Mouse (Mus musculus) embryo, embryonic 10 days (tissue): Measurements from ENCODE around the gene Ugt1a5.
A peak's percentile ranks its signal among the peaks of the same experiment; 100 is the strongest.

ENCODE experiments used
- DNase-seq: peaks from one replicate; pipeline ENCODE4 v3.0.0-alpha.2; 2015; ENCODE audit warnings: low spot score

Ugt1a5 gene

GRCm38 (mm10) chr1:88240072-88240471 is 74.3 kb downstream of the Ugt1a5 start:
- DNase-seq = no peak

GRCm38 (mm10) chr1:88240579-88240978 is 74.8 kb downstream of the Ugt1a5 start:
- no peak for DNase-seq

GRCm38 (mm10) chr1:88243861-88244260 is 78.0 kb downstream of the Ugt1a5 start:
- DNase-seq = no peak

- DNase-seq = no peak
Observed at GRCm38 (mm10) chr1:88245881-88246280, 80.1 kb downstream of the Ugt1a5 start.

GRCm38 (mm10) chr1:88246386-88246785 is 80.6 kb downstream of the Ugt1a5 start:
- no peak for DNase-seq

GRCm38 (mm10) chr1:88247660-88248059 is 81.8 kb downstream of the Ugt1a5 start:
- DNase-seq = no peak

GRCm38 (mm10) chr1:88248658-88249057 is 82.8 kb downstream of the Ugt1a5 start:
- DNase-seq = no peak

GRCm38 (mm10) chr1:88249596-88249995 is 83.8 kb downstream of the Ugt1a5 start:
- DNase-seq = no peak

GRCm38 (mm10) chr1:88250023-88250422 is 84.2 kb downstream of the Ugt1a5 start:
- DNase-seq = no peak

- DNase-seq = no peak
Observed at GRCm38 (mm10) chr1:88253106-88253505, 87.3 kb downstream of the Ugt1a5 start.

- no peak for DNase-seq
Observed at GRCm38 (mm10) chr1:88253540-88253939, 87.7 kb downstream of the Ugt1a5 start.

GRCm38 (mm10) chr1:88254793-88255465 is 89.1 kb downstream of the Ugt1a5 start:
- DNase-seq = no peak

- DNase-seq = no peak
Observed at GRCm38 (mm10) chr1:88255466-88255857, 89.7 kb downstream of the Ugt1a5 start.

GRCm38 (mm10) chr1:88255989-88256754 is 90.4 kb downstream of the Ugt1a5 start:
- no peak for DNase-seq

GRCm38 (mm10) chr1:88256886-88257663 is 91.3 kb downstream of the Ugt1a5 start:
- no peak for DNase-seq

GRCm38 (mm10) chr1:88257681-88258080 is 91.9 kb downstream of the Ugt1a5 start:
- no peak for DNase-seq

GRCm38 (mm10) chr1:88258361-88258760 is 92.5 kb downstream of the Ugt1a5 start:
- DNase-seq = no peak

- peak; percentile 61 for DNase-seq
Observed at GRCm38 (mm10) chr1:88258881-88259642, 93.2 kb downstream of the Ugt1a5 start.

GRCm38 (mm10) chr1:88259643-88260024 is 93.8 kb downstream of the Ugt1a5 start:
- no peak for DNase-seq

- no peak for DNase-seq
Observed at GRCm38 (mm10) chr1:88260114-88260513, 94.3 kb downstream of the Ugt1a5 start.

GRCm38 (mm10) chr1:88260604-88261377 is 95.0 kb downstream of the Ugt1a5 start:
- DNase-seq = no peak
